Mouse (Mus musculus): ENCODE data around the gene Tubb4a. TPM values are rescaled to one million over a fixed set of nuclear protein-coding genes. Genes with fewer than 3 reads are reported as not detected.
A peak's percentile ranks its signal among the peaks of the same experiment; 100 is the strongest.
"Not testable (repeated sequence)": the region's sequence is repeated elsewhere in the genome, so short reads cannot be mapped to it uniquely, and the experiment has no call there.

The Tubb4a gene
- polyA plus RNA-seq, 1 experiment from 2014 or later, result 347 TPM

DNA sequence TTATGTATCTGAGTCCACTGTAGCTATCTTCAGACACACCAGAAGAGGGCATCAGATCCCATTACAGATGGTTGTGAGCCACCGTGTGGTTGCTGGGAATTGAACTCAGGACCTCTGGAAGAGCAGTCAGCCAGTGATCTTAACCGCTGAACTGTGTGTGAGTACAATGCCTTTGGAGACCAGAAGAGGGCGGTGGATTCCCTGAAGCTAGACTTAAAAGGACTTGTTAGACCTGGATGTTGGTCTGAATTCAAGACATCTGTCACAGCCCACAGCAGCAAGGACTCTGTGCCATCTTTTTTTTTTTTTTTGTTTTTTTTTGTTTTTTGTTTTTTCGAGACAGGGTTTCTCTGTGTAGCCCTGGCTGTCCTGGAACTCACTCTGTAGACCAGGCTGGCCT lies 35.9 kb downstream of the Tubb4a start:
- not testable (repeated sequence) for H3K27ac ChIP-seq (ENCODE audit: low read depth, low read length); ATAC-seq (ENCODE audit: low read depth); H3K9me3 ChIP-seq (ENCODE audit: control insufficient read depth, low read length); H3K9ac ChIP-seq (replicated peaks; ENCODE audit: low read depth, low read length); H3K27me3 ChIP-seq (ENCODE audit: control insufficient read depth, insufficient read depth, low read length); H3K4me2 ChIP-seq (ENCODE audit: low read depth, low read length); H3K4me1 ChIP-seq (ENCODE audit: control insufficient read depth, insufficient read depth, low read length); H3K4me3 ChIP-seq (ENCODE audit: low read depth, low read length)
- peaks cover 31% of the 10 kb centered on the region for H3K36me3 ChIP-seq (ENCODE audit: control insufficient read depth, insufficient read depth, low read length)
- 91% methylated on average over 4 of the region's 4 CpGs for WGBS

DNA sequence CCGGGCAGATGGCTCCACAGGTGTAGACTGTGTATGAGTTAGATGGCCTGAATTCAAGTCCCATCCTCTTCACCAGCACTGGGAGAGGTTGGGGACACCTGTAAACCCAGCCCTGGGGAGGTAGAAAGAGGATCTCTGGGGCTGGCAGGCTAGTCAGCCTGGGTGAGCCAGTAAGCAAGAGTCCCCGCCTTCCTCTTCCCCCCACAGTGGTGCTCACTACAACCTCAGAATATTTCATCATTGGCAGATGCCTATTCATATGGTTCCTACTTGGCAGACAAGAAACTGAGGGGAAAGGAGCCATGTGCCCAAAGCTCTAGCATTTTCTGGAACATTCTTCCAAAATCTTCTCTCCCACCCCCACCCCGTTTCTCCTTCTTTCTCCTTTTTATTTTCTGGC lies 38.8 kb downstream of the Tubb4a start:
- H3K9me3 ChIP-seq (ENCODE audit: control insufficient read depth, low read length), result no peaks in the 10 kb centered on the region
- no peaks in the 10 kb centered on the region for H3K4me1 ChIP-seq (ENCODE audit: control insufficient read depth, insufficient read depth, low read length)
- H3K27me3 ChIP-seq (ENCODE audit: control insufficient read depth, insufficient read depth, low read length), result no peaks in the 10 kb centered on the region
- no peak overlapping the region for H3K4me2 ChIP-seq (ENCODE audit: low read depth, low read length)
- peaks cover 27% of the 10 kb centered on the region for H3K36me3 ChIP-seq (ENCODE audit: control insufficient read depth, insufficient read depth, low read length)
- H3K9ac ChIP-seq (replicated peaks; ENCODE audit: low read depth, low read length), result no peak overlapping the region
- H3K4me3 ChIP-seq (ENCODE audit: low read depth, low read length), result no peak overlapping the region
- WGBS, result 94% methylated on average over 3 of the region's 3 CpGs
- ATAC-seq (ENCODE audit: low read depth), result no peak
- no peak overlapping the region for H3K27ac ChIP-seq (ENCODE audit: low read depth, low read length)

DNA sequence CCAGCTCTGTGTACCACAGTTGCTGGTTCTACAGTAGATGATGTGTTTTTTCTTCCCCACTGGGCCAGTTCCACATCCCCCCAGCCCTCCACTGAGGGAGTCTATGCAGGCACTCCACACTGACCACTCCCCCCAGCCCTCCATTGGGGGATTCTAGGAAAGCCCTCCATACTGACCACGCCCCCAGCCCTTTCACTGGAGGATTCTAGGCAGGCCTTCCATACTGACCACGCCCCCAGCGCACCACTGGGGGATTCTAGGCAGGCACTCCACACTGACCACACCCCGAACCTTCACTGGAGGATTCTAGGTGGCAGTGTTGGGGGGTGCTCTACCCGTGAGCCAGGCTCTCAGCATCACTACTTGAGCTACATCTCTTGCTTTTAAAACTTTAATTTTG lies 40.2 kb downstream of the Tubb4a start:
- 26% methylated on average over 5 of the region's 5 CpGs for WGBS
- H3K9ac ChIP-seq (replicated peaks; ENCODE audit: low read depth, low read length), result no peak overlapping the region
- ATAC-seq (ENCODE audit: low read depth), result no peak
- no peaks in the 10 kb centered on the region for H3K4me1 ChIP-seq (ENCODE audit: control insufficient read depth, insufficient read depth, low read length)
- H3K4me2 ChIP-seq (ENCODE audit: low read depth, low read length), result no peak overlapping the region
- no peaks in the 10 kb centered on the region for H3K27me3 ChIP-seq (ENCODE audit: control insufficient read depth, insufficient read depth, low read length)
- no peaks in the 10 kb centered on the region for H3K9me3 ChIP-seq (ENCODE audit: control insufficient read depth, low read length)
- H3K36me3 ChIP-seq (ENCODE audit: control insufficient read depth, insufficient read depth, low read length), result peaks cover 15% of the 10 kb centered on the region
- no peak overlapping the region for H3K4me3 ChIP-seq (ENCODE audit: low read depth, low read length)
- no peak overlapping the region for H3K27ac ChIP-seq (ENCODE audit: low read depth, low read length)

DNA sequence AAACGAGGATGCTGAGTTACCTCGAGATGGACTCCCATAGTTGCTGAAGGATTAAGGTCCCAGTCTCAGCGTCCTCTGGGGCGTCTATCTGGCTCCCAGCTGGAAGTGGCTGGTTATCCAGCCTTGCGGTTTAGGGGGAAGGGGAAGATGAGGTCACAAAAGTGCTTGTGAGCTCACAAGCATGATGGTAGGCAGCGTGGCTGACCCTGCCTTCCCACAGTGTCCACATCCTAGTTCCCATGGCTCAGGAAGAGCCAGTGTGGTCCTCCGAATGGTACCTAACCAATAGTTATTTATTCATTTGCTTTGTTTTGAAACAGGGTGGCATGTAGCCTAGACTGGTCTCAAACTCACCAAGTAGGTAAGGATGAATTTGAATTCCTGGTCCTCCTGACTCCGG lies 46.0 kb downstream of the Tubb4a start, which contains the start of gene Slc25a41:
TSS of gene Slc25a41 (minus strand) at position 101 of the 400 bp plus-strand sequence.
- Histone ChIP-seq H3K9ac (replicated peaks; ENCODE audit: low read depth, low read length) (no peak within 1 kb of the TSS), H3K27me3 (ENCODE audit: control insufficient read depth, insufficient read depth, low read length) (no peaks in the 10 kb centered on the region; the same call in 1 of the 2 replicates)

DNA sequence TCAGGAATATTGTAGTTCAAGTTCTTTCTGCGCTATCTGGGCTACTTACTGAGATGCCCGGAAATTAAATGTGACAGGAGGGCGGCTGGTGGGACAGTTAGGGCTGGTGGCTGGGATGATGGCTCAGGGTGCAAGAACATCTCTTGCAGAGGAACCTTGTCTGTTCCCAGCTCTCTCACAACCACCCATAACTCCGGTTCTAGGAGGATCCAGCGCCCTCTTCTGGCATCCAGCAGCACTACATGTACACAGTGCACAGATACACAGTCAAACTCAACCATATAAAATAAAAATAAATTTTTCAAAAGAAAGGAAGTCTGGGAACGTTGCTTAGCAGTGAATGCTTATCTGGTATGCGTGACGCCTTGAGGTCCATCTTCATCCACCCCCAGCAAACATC lies 48.6 kb downstream of the Tubb4a start:
- no peaks in the 10 kb centered on the region for H3K4me1 ChIP-seq (ENCODE audit: control insufficient read depth, insufficient read depth, low read length)
- no peak overlapping the region for H3K27ac ChIP-seq (ENCODE audit: low read depth, low read length)
- no peaks in the 10 kb centered on the region for H3K9me3 ChIP-seq (ENCODE audit: control insufficient read depth, low read length)
- H3K9ac ChIP-seq (replicated peaks; ENCODE audit: low read depth, low read length), result no peak overlapping the region
- no peak for ATAC-seq (ENCODE audit: low read depth)
- H3K36me3 ChIP-seq (ENCODE audit: control insufficient read depth, insufficient read depth, low read length), result no peaks in the 10 kb centered on the region
- WGBS, result 37% methylated on average over 8 of the region's 8 CpGs
- no peak overlapping the region for H3K4me2 ChIP-seq (ENCODE audit: low read depth, low read length)
- H3K27me3 ChIP-seq (ENCODE audit: control insufficient read depth, insufficient read depth, low read length), result no peaks in the 10 kb centered on the region; the same call in 1 of the 2 replicates
- no peak overlapping the region for H3K4me3 ChIP-seq (ENCODE audit: low read depth, low read length)

More for the DNA sequence above, 46.0 kb downstream of the Tubb4a start, which contains the start of gene Slc25a41:
- Histone ChIP-seq H3K4me1 (ENCODE audit: control insufficient read depth, insufficient read depth, low read length) (no peaks in the 10 kb centered on the region), H3K9me3 (ENCODE audit: control insufficient read depth, low read length) (no peaks in the 10 kb centered on the region), H3K36me3 (ENCODE audit: control insufficient read depth, insufficient read depth, low read length) (0 out of 2 replicates have a peak, but pooled peaks cover 6% of the 10 kb centered on the region), H3K27ac (ENCODE audit: low read depth, low read length) (no peak within 1 kb of the TSS), H3K4me2 (ENCODE audit: low read depth, low read length) (no peak within 1 kb of the TSS), H3K4me3 (ENCODE audit: low read depth, low read length) (no peak within 1 kb of the TSS)
- 74% methylated on average over 8 of the region's 8 CpGs for WGBS
- no peak for ATAC-seq (ENCODE audit: low read depth)

DNA sequence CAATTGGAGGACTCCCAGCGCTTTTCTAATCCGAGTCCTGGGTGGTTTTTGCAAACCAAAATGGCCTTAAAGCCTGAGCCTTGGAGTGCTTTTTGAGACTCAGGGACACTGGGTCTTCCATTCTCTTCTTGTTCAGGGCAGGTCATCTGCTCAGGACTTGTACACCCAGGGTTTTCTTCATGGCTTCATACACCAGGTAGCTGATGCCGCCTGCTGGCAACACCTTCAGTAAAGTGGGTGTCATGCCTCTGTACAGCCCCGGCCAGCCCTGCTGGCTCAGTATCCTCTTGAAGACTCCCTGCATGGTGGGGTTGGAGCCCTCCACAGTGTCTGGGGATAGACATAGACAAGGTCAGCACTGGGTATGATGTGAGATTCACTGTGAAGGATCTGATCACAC lies 54.7 kb downstream of the Tubb4a start:
- Histone ChIP-seq H3K9ac (replicated peaks; ENCODE audit: low read depth, low read length) (no peak overlapping the region), H3K9me3 (ENCODE audit: control insufficient read depth, low read length) (no peaks in the 10 kb centered on the region), H3K27me3 (ENCODE audit: control insufficient read depth, insufficient read depth, low read length) (no peaks in the 10 kb centered on the region; the same call in 1 of the 2 replicates), H3K36me3 (ENCODE audit: control insufficient read depth, insufficient read depth, low read length) (no peaks in the 10 kb centered on the region; the same call in 1 of the 2 replicates), H3K4me2 (ENCODE audit: low read depth, low read length) (no peak overlapping the region), H3K4me3 (ENCODE audit: low read depth, low read length) (no peak overlapping the region), H3K27ac (ENCODE audit: low read depth, low read length) (no peak overlapping the region), H3K4me1 (ENCODE audit: control insufficient read depth, insufficient read depth, low read length) (peaks cover 12% of the 10 kb centered on the region)
- no peak for ATAC-seq (ENCODE audit: low read depth)
- WGBS, result 86% methylated on average over 4 of the region's 4 CpGs

DNA sequence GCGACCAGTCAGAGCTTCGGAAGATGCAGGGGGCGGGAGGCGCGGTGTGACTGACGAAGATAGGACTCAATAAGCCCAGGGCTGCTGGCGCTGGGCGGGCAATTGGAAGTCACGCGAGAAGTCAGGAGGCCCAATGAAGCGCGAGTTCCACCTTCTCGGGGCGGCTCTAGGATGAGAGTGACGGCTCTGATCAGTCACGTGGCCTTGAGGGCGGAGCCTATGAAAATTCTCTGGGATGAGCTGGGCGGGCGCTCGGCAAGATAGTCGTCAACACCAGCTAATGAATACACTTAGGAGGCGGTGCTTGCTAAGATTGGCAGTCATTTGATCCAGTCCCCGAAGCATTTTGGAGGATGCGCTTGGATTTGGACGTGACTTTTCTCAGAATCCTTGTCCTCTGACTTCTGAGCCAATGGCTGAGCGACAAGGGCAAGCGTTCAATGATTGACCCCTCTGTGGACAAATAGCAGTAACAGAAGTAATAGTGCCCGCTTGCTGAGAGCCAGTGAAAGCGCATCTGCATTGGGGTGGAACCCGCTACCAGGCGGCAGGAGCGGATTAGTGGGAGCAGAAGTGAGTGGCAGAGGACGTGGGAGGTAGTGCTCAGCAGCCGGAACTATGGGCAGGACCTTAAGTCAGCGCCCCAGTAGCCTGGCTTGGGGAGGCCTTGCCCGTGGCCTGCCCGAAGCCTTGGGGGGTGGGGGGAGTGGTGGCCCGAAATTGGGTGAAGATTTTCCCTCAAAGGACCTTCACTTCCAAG lies 55.7 kb downstream of the Tubb4a start:
- Histone ChIP-seq H3K27ac (ENCODE audit: low read depth, low read length) (peak overlapping the region; percentile 71), H3K4me3 (ENCODE audit: low read depth, low read length) (peak overlapping the region; percentile 91), H3K4me1 (ENCODE audit: control insufficient read depth, insufficient read depth, low read length) (peaks cover 12% of the 10 kb centered on the region), H3K4me2 (ENCODE audit: low read depth, low read length) (peak overlapping the region; percentile 99), H3K27me3 (ENCODE audit: control insufficient read depth, insufficient read depth, low read length) (no peaks in the 10 kb centered on the region; the same call in 1 of the 2 replicates), H3K9me3 (ENCODE audit: control insufficient read depth, low read length) (no peaks in the 10 kb centered on the region), H3K36me3 (ENCODE audit: control insufficient read depth, insufficient read depth, low read length) (peaks cover 9% of the 10 kb centered on the region), H3K9ac (replicated peaks; ENCODE audit: low read depth, low read length) (peak overlapping the region; percentile 99)
- ATAC-seq (ENCODE audit: low read depth), result peak; percentile 98
- under 1% methylated on average over 36 of the region's 38 CpGs for WGBS

DNA sequence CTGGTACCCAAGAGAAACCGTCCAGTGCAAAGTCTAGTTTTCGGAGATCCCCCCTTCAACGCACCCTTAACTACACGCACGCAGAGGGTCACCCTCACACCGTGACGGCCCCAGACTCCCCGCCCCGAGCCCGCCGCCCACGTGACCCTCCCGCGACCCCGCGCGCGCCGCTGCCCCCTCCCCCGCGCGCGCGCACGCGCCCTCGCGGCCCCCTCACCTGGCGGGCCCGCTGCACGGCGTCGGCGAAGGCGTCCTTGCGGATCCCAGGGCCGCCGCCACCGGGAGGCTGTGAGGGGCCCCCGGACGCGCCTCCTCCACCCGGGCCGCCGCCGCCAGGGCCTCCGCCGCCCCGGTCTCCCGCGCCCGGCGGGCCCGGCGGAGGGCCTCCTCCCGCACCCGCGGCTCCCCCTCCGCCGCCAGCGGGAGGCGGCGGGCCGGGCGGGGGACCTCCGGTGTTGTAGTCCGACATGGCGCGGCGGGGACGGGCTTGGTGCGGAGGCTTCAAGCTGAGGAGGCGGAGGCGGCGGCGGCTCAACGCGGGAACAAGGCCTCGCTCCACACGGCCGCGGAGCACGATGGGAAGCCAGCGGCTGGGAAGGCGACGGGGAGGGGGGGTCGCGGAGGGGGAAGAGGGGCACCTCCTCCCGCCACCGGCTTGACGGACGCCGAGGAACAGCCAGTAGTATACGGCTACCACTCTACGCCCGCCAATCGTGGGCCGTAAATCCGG lies 56.5 kb downstream of the Tubb4a start, which contains the start of gene Khsrp:
TSS of gene Khsrp (minus strand) at position 592 of the 730 bp plus-strand sequence.
- Histone ChIP-seq H3K27me3 (ENCODE audit: control insufficient read depth, insufficient read depth, low read length) (no peaks in the 10 kb centered on the region; the same call in 1 of the 2 replicates), H3K27ac (ENCODE audit: low read depth, low read length) (peak within 1 kb of the TSS; percentile 94), H3K4me1 (ENCODE audit: control insufficient read depth, insufficient read depth, low read length) (peaks cover 12% of the 10 kb centered on the region), H3K9me3 (ENCODE audit: control insufficient read depth, low read length) (no peaks in the 10 kb centered on the region), H3K4me2 (ENCODE audit: low read depth, low read length) (peak within 1 kb of the TSS; percentile 99), H3K4me3 (ENCODE audit: low read depth, low read length) (peak within 1 kb of the TSS; percentile 91), H3K36me3 (ENCODE audit: control insufficient read depth, insufficient read depth, low read length) (peaks cover 16% of the 10 kb centered on the region), H3K9ac (replicated peaks; ENCODE audit: low read depth, low read length) (peak within 1 kb of the TSS; percentile 99)
- WGBS, result under 1% methylated on average over 48 of the region's 99 CpGs
- ATAC-seq (ENCODE audit: low read depth), result no peak

All from neural tube, embryonic 14.5 days (tissue).